Mouse (Mus musculus) c-Kit-positive CD71-negative TER-119-negative erythroid progenitor cells, embryonic 14.5 days (primary cell): Measurements from ENCODE around the gene Tubb1.
A peak's percentile ranks its signal among the peaks of the same experiment; 100 is the strongest.

Experiments used
- DNase-seq: peaks from one replicate; pipeline ENCODE4 v3.0.0-alpha.2; 2013; ENCODE audit warnings: low read depth

The Tubb1 gene

GRCm38 (mm10) chr2:174450353-174450752, at the start of gene Tubb1:
Tubb1 (plus strand) TSS chr2:174450695.
- DNase-seq, result no peak

GRCm38 (mm10) chr2:174410222-174410621, 40.3 kb upstream of the Tubb1 start:
- no peak for DNase-seq

- no peak for DNase-seq
Observed at GRCm38 (mm10) chr2:174413127-174413526, 37.4 kb upstream of the Tubb1 start.

- no peak for DNase-seq
Observed at GRCm38 (mm10) chr2:174415001-174415730, 35.3 kb upstream of the Tubb1 start.

GRCm38 (mm10) chr2:174415731-174416310, 34.7 kb upstream of the Tubb1 start, which contains the start of gene Nelfcd:
Nelfcd (plus strand) TSS chr2:174415804.
- peak; percentile 98 for DNase-seq

GRCm38 (mm10) chr2:174421107-174421506, 29.4 kb upstream of the Tubb1 start:
- DNase-seq, result no peak

- DNase-seq, result no peak
Observed at GRCm38 (mm10) chr2:174424301-174425085, 26.0 kb upstream of the Tubb1 start.

- DNase-seq, result no peak
Observed at GRCm38 (mm10) chr2:174426856-174427255, 23.6 kb upstream of the Tubb1 start.

GRCm38 (mm10) chr2:174428076-174428835, 22.2 kb upstream of the Tubb1 start:
- DNase-seq, result no peak

GRCm38 (mm10) chr2:174428996-174429591, 21.4 kb upstream of the Tubb1 start:
- DNase-seq, result no peak

GRCm38 (mm10) chr2:174434943-174435342, 15.6 kb upstream of the Tubb1 start:
- no peak for DNase-seq

GRCm38 (mm10) chr2:174436076-174436701, 14.3 kb upstream of the Tubb1 start:
- no peak for DNase-seq

- no peak for DNase-seq
Observed at GRCm38 (mm10) chr2:174436916-174437696, 13.4 kb upstream of the Tubb1 start.

GRCm38 (mm10) chr2:174437697-174437982, 12.9 kb upstream of the Tubb1 start:
- no peak for DNase-seq

GRCm38 (mm10) chr2:174438181-174438580, 12.3 kb upstream of the Tubb1 start:
- DNase-seq, result no peak

- DNase-seq, result no peak
Observed at GRCm38 (mm10) chr2:174438737-174439449, 11.6 kb upstream of the Tubb1 start, which contains the start of gene Ctsz. Ctsz (minus strand) TSS chr2:174439039.

GRCm38 (mm10) chr2:174439450-174439838, 11.1 kb upstream of the Tubb1 start:
- DNase-seq, result no peak

- DNase-seq, result no peak
Observed at GRCm38 (mm10) chr2:174439961-174440360, 10.5 kb upstream of the Tubb1 start.

- DNase-seq, result no peak
Observed at GRCm38 (mm10) chr2:174441898-174442297, 8.6 kb upstream of the Tubb1 start.

GRCm38 (mm10) chr2:174442460-174442859, 8.0 kb upstream of the Tubb1 start:
- no peak for DNase-seq
